Mouse (Mus musculus) intestine, postnatal 0 days (tissue): ENCODE data around the gene Slc25a13. TPM values are rescaled to one million over a fixed set of nuclear protein-coding genes. Genes with fewer than 3 reads are reported as not detected.

Source experiments
- ATAC-seq: fragments of 200-750 bp; cut with Nextera tagmentation; 2 replicates; pipeline ENCODE4 v1.8.0; 2017; ENCODE audit warnings: mild to moderate bottlenecking, moderate TSS enrichment, moderate library complexity
- H3K27ac ChIP-seq: fragments of 300-500 bp; sonication (generic); 2 replicates; pipeline ENCODE4 v1.5.1; 2014; ENCODE audit warnings: mild to moderate bottlenecking, low read depth, low read length, moderate library complexity
- H3K27me3 ChIP-seq: fragments of 300-500 bp; sonication (generic); replicated peaks from 2 replicates; pipeline ENCODE4 v1.6.1; 2014; ENCODE audit warnings: low read length, mixed read lengths; ENCODE audit not compliant: control insufficient read depth, insufficient read depth
- H3K36me3 ChIP-seq: fragments of 300-500 bp; sonication (generic); 2 replicates; pipeline ENCODE4 v1.6.1; 2014; ENCODE audit warnings: mild to moderate bottlenecking, moderate library complexity; ENCODE audit not compliant: control insufficient read depth, insufficient read depth
- H3K4me1 ChIP-seq: fragments of 300-500 bp; sonication (generic); replicated peaks from 2 replicates; pipeline ENCODE4 v1.6.1; 2014; ENCODE audit warnings: antibody characterized with exemption, low read length, mixed read lengths; ENCODE audit not compliant: control insufficient read depth, insufficient read depth
- H3K4me2 ChIP-seq: fragments of 300-500 bp; sonication (generic); replicated peaks from 2 replicates; pipeline ENCODE4 v1.6.1; 2014; ENCODE audit warnings: low read depth, mild to moderate bottlenecking, moderate library complexity
- H3K4me3 ChIP-seq: fragments of 300-500 bp; sonication (generic); 2 replicates; pipeline ENCODE4 v1.5.1; 2014; ENCODE audit warnings: low read depth, low read length
- H3K9ac ChIP-seq: fragments of 300-500 bp; sonication (generic); 2 replicates; pipeline ENCODE4 v1.6.1; 2014; ENCODE audit warnings: mild to moderate bottlenecking, low read depth, low read length
- H3K9me3 ChIP-seq: fragments of 300-500 bp; sonication (generic); 2 replicates; pipeline ENCODE4 v1.6.1; 2016; ENCODE audit warnings: mixed run types; ENCODE audit not compliant: control insufficient read depth
- CTCF ChIP-seq: sonication (generic); IDR thresholded peaks from 2 replicates; pipeline ENCODE4 v1.5.1; 2016; ENCODE audit warnings: low read depth, mild to moderate bottlenecking, control low read depth, antibody characterized with exemption, moderate library complexity
- WGBS: fragments of 180-500 bp; shearing (Covaris S2); extraction: QIAGEN DNeasy Blood & Tissue Kit; methylation state at CpG from one replicate; pipeline ENCODE4 v1.1.7; 2014; 5-methylcytosine and 5-hydroxymethylcytosine counted together
- polyA plus RNA-seq: library from polyadenylated mRNA; unstranded; fragments of >200 nt; fragmentation: Nextera tagmentation; extraction: Ambion mirVana; gene quantifications from 2 replicates; pipeline ENCODE4 v1.2.1, GENCODE M21; 2015

The Slc25a13 gene
- polyA plus RNA-seq, 1 experiment from 2014 or later: 32.3 TPM

- no peaks in the 10 kb centered on the region for H3K27me3 ChIP-seq
- no peaks in the 10 kb centered on the region for H3K4me1 ChIP-seq
- TF ChIP-seq CTCF: no peak
- no peaks in the 10 kb centered on the region for H3K9me3 ChIP-seq
- no peak overlapping the region for H3K9ac ChIP-seq
- H3K4me2 ChIP-seq: no peak overlapping the region
- H3K27ac ChIP-seq: no peak overlapping the region
- no peak for ATAC-seq
- 87% methylated on average over 7 of the region's 7 CpGs for WGBS
- no peak overlapping the region for H3K4me3 ChIP-seq
- no peaks in the 10 kb centered on the region for H3K36me3 ChIP-seq
These were observed 53.9 kb downstream of the Slc25a13 start for GRCm38 (mm10) chr6:6162993-6163623.

GRCm38 (mm10) chr6:6162146-6162545 lies 54.8 kb downstream of the Slc25a13 start:
- H3K9ac ChIP-seq: no peak overlapping the region
- no peak overlapping the region for H3K27ac ChIP-seq
- no peaks in the 10 kb centered on the region for H3K27me3 ChIP-seq
- H3K36me3 ChIP-seq: no peaks in the 10 kb centered on the region
- ATAC-seq: no peak
- WGBS: 73% methylated on average over 6 of the region's 6 CpGs
- no peak for TF ChIP-seq CTCF
- H3K9me3 ChIP-seq: no peaks in the 10 kb centered on the region
- no peak overlapping the region for H3K4me2 ChIP-seq
- H3K4me3 ChIP-seq: no peak overlapping the region
- no peaks in the 10 kb centered on the region for H3K4me1 ChIP-seq

GRCm38 (mm10) chr6:6160645-6161426 lies 56.1 kb downstream of the Slc25a13 start:
- Histone ChIP-seq H3K27ac (no peak overlapping the region), H3K4me2 (no peak overlapping the region), H3K36me3 (no peaks in the 10 kb centered on the region), H3K9ac (no peak overlapping the region), H3K4me3 (no peak overlapping the region), H3K4me1 (no peaks in the 10 kb centered on the region), H3K27me3 (no peaks in the 10 kb centered on the region), H3K9me3 (no peaks in the 10 kb centered on the region)
- no peak for ATAC-seq
- 85% methylated on average over 7 of the region's 7 CpGs for WGBS
- no peak for TF ChIP-seq CTCF

GRCm38 (mm10) chr6:6159221-6159859 lies 57.6 kb downstream of the Slc25a13 start:
- no peak overlapping the region for H3K4me3 ChIP-seq
- H3K9ac ChIP-seq: no peak overlapping the region
- no peak for ATAC-seq
- no peak overlapping the region; the same call in 1 of the 2 replicates for H3K4me2 ChIP-seq
- 47% methylated on average over 7 of the region's 7 CpGs for WGBS
- no peaks in the 10 kb centered on the region for H3K9me3 ChIP-seq
- no peaks in the 10 kb centered on the region for H3K36me3 ChIP-seq
- H3K27ac ChIP-seq: no peak overlapping the region
- no peaks in the 10 kb centered on the region for H3K4me1 ChIP-seq
- H3K27me3 ChIP-seq: no peaks in the 10 kb centered on the region
- no peak for TF ChIP-seq CTCF

DNA sequence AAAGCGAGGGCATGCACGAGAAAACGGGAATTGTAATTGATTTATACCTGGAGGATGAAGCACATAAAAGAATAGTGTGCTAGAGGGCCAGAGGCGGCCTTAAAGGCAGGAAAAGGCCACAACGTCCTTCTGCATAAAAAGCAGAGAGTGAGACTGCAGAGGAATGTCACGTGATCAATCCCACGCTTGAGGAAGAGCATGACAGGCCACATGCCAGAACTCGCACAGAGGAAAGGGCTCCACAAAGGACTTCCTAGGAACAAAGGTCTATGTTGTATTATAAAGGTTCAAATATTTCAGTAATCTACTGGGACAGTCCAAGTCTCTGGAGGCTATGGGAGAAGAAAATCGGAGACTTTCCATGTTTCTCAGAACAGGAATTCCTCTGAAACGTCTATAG lies 63.5 kb downstream of the Slc25a13 start:
- H3K36me3 ChIP-seq: no peaks in the 10 kb centered on the region
- no peak for TF ChIP-seq CTCF
- no peak overlapping the region for H3K4me2 ChIP-seq
- H3K27me3 ChIP-seq: no peaks in the 10 kb centered on the region
- H3K4me1 ChIP-seq: peaks cover 7% of the 10 kb centered on the region; the same call in 1 of the 2 replicates
- H3K4me3 ChIP-seq: no peak overlapping the region
- H3K27ac ChIP-seq: no peak overlapping the region
- 68% methylated on average over 10 of the region's 10 CpGs for WGBS
- no peak overlapping the region for H3K9ac ChIP-seq
- H3K9me3 ChIP-seq: no peaks in the 10 kb centered on the region
- ATAC-seq: no peak

DNA sequence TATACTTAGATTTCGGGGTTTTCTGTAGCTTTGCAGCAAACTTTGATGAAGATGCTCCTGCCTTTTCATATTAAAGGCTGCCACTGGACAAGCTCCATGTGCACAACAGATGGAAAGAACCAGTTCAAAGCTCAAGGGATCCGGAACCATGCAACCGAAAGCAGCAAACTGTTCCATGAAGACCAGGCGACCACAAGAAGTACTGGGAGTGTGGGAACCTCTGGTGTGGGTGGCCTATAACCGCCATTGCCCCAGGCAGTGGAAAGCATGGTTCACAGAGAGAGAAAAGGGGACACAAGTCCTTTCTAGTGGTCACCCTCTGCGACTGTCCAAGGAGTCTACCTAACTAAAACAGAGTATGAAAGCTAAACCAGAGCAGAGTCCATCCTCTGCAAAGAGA lies 66.2 kb downstream of the Slc25a13 start:
- Histone ChIP-seq H3K27ac (no peak overlapping the region), H3K36me3 (no peaks in the 10 kb centered on the region), H3K4me2 (no peak overlapping the region), H3K4me3 (no peak overlapping the region), H3K4me1 (peaks cover 7% of the 10 kb centered on the region; the same call in 1 of the 2 replicates), H3K9ac (no peak overlapping the region), H3K27me3 (no peaks in the 10 kb centered on the region), H3K9me3 (no peaks in the 10 kb centered on the region)
- no peak for ATAC-seq
- TF ChIP-seq CTCF: no peak
- 97% methylated on average over 6 of the region's 6 CpGs for WGBS
